Mouse (Mus musculus): ENCODE measurements at regions not wholly inside any gene's neighbourhood (a gene's known extent, or its start where the extent isn't known, plus 50 kb on each side); places are given as distances from the start of the nearest gene placed in this dataset.
"Not testable (repeated sequence)": the region's sequence is repeated elsewhere in the genome, so short reads cannot be mapped to it uniquely, and the experiment has no call there.

DNA sequence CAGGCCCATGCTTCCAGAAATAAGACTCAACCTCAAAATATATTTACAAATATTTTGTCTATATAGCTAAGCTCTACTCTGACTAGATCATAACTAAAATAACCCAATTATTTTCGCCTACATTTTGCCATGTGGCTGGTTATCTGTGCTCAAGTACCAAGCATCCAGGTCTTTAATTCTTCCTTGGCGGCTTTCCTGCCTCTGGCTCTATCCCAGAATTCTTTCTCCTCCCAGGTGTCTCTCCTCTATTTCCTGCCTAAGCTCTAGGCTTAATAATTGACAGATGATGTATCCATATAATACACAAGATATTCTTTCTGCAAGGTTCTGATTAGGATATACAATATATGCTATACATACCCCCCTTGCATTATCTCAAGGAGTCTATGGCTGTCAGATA lies 138.3 kb upstream of the Pou3f3 start:
- 82% methylated on average over 2 of the region's 2 CpGs for WGBS
- no peak overlapping the region for H3K4me2 ChIP-seq (replicated peaks)
- no peaks in the 10 kb centered on the region for H3K36me3 ChIP-seq
- no peak overlapping the region for H3K4me3 ChIP-seq (replicated peaks)
- H3K27me3 ChIP-seq (replicated peaks): no peaks in the 10 kb centered on the region
- H3K9me3 ChIP-seq: no peaks in the 10 kb centered on the region
- no peak for ATAC-seq
- H3K27ac ChIP-seq: no peak overlapping the region
- no peak overlapping the region for H3K9ac ChIP-seq
- no peaks in the 10 kb centered on the region for H3K4me1 ChIP-seq (replicated peaks)

DNA sequence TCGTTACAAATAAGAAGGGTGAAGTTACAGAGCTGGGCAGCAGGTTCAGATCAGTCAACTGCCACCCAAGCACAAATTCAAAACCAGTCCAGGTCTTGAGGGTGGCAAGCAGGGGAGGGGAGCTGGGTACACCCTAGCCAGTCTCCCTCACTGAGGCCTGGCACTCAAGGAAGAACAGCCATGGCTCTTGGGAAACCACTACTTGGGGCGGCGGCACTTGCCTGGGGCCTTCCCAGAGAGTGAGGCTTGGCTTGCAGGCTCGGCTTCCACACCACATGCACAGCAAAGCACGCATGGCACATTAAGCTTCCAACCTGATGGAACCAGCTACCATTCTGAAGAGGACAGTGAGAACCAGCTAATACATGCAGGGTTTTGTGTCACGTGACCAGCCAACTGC lies 127.9 kb upstream of the Pou3f3 start:
- WGBS: 88% methylated on average over 6 of the region's 6 CpGs
- H3K27me3 ChIP-seq (replicated peaks): no peaks in the 10 kb centered on the region
- H3K4me3 ChIP-seq (replicated peaks): no peak overlapping the region
- H3K9ac ChIP-seq: no peak overlapping the region
- no peaks in the 10 kb centered on the region for H3K36me3 ChIP-seq
- H3K9me3 ChIP-seq: no peaks in the 10 kb centered on the region
- no peak overlapping the region for H3K27ac ChIP-seq
- no peaks in the 10 kb centered on the region for H3K4me1 ChIP-seq (replicated peaks)
- ATAC-seq: no peak
- H3K4me2 ChIP-seq (replicated peaks): no peak overlapping the region

GRCm38 (mm10) chr1:42585191-42585590 lies 110.4 kb upstream of the Pou3f3 start:
- Histone ChIP-seq H3K4me3 (replicated peaks) (no peak overlapping the region), H3K36me3 (no peaks in the 10 kb centered on the region), H3K4me2 (replicated peaks) (no peak overlapping the region), H3K9me3 (no peaks in the 10 kb centered on the region), H3K27me3 (replicated peaks) (no peaks in the 10 kb centered on the region), H3K9ac (no peak overlapping the region), H3K4me1 (replicated peaks) (no peaks in the 10 kb centered on the region; the same call in 1 of the 2 replicates), H3K27ac (no peak overlapping the region)
- 87% methylated on average over 3 of the region's 3 CpGs for WGBS
- no peak for ATAC-seq

GRCm38 (mm10) chr1:42588499-42588898 lies 107.1 kb upstream of the Pou3f3 start:
- ATAC-seq: no peak
- Histone ChIP-seq H3K9me3 (no peaks in the 10 kb centered on the region), H3K36me3 (no peaks in the 10 kb centered on the region), H3K4me3 (replicated peaks) (no peak overlapping the region), H3K4me2 (replicated peaks) (no peak overlapping the region), H3K27ac (no peak overlapping the region), H3K9ac (no peak overlapping the region), H3K4me1 (replicated peaks) (no peaks in the 10 kb centered on the region; the same call in 1 of the 2 replicates), H3K27me3 (replicated peaks) (no peaks in the 10 kb centered on the region)
- WGBS: 33% methylated on average over 10 of the region's 10 CpGs

GRCm38 (mm10) chr1:42589442-42589841 lies 106.1 kb upstream of the Pou3f3 start:
- no peak overlapping the region for H3K4me3 ChIP-seq (replicated peaks)
- H3K4me2 ChIP-seq (replicated peaks): no peak overlapping the region
- no peaks in the 10 kb centered on the region; the same call in 1 of the 2 replicates for H3K4me1 ChIP-seq (replicated peaks)
- H3K9me3 ChIP-seq: no peaks in the 10 kb centered on the region
- 35% methylated on average over 7 of the region's 7 CpGs for WGBS
- no peaks in the 10 kb centered on the region for H3K27me3 ChIP-seq (replicated peaks)
- H3K9ac ChIP-seq: no peak overlapping the region
- H3K36me3 ChIP-seq: no peaks in the 10 kb centered on the region
- H3K27ac ChIP-seq: no peak overlapping the region
- peak; percentile 68 for ATAC-seq

GRCm38 (mm10) chr1:42591855-42592254 lies 103.7 kb upstream of the Pou3f3 start:
- Histone ChIP-seq H3K36me3 (no peaks in the 10 kb centered on the region), H3K9me3 (no peaks in the 10 kb centered on the region), H3K4me1 (replicated peaks) (no peaks in the 10 kb centered on the region; the same call in 1 of the 2 replicates), H3K9ac (no peak overlapping the region), H3K27me3 (replicated peaks) (no peaks in the 10 kb centered on the region), H3K27ac (no peak overlapping the region), H3K4me2 (replicated peaks) (no peak overlapping the region), H3K4me3 (replicated peaks) (no peak overlapping the region)
- ATAC-seq: no peak
- WGBS: 78% methylated on average over 1 of the region's 1 CpGs

- Histone ChIP-seq H3K4me1 (replicated peaks) (no peaks in the 10 kb centered on the region), H3K4me2 (replicated peaks) (no peak overlapping the region), H3K4me3 (replicated peaks) (no peak overlapping the region), H3K36me3 (no peaks in the 10 kb centered on the region), H3K9ac (no peak overlapping the region), H3K27ac (no peak overlapping the region), H3K27me3 (replicated peaks) (no peaks in the 10 kb centered on the region), H3K9me3 (no peaks in the 10 kb centered on the region)
- ATAC-seq: no peak
- WGBS: 86% methylated on average over 4 of the region's 4 CpGs
These were observed 98.5 kb upstream of the Pou3f3 start for GRCm38 (mm10) chr1:42597065-42597464.

DNA sequence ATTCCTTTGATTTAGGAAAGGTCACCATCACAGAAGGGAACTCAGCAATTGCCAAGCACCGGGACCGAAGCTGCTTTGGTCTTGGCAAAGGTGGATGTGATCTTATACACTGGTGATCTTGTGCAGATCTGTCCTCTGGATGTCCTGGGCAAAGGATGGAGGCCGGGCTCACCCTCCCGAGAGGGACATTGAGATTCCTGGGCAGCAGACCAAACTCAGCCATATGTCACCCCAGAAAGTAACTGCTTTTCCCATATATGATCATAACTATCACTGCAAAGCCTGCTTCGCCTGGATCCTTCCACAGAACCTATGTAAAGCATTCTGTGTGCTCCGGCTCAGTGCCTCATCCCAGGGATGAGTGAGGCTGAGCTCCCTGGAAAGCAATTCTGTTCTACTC lies 96.3 kb upstream of the Pou3f3 start:
- no peak for ATAC-seq
- H3K9ac ChIP-seq: no peak overlapping the region
- H3K36me3 ChIP-seq: no peaks in the 10 kb centered on the region
- H3K4me1 ChIP-seq (replicated peaks): no peaks in the 10 kb centered on the region
- H3K9me3 ChIP-seq: no peaks in the 10 kb centered on the region
- WGBS: 71% methylated on average over 6 of the region's 6 CpGs
- H3K4me3 ChIP-seq (replicated peaks): no peak overlapping the region
- H3K27ac ChIP-seq: no peak overlapping the region
- H3K4me2 ChIP-seq (replicated peaks): no peak overlapping the region
- H3K27me3 ChIP-seq (replicated peaks): no peaks in the 10 kb centered on the region

DNA sequence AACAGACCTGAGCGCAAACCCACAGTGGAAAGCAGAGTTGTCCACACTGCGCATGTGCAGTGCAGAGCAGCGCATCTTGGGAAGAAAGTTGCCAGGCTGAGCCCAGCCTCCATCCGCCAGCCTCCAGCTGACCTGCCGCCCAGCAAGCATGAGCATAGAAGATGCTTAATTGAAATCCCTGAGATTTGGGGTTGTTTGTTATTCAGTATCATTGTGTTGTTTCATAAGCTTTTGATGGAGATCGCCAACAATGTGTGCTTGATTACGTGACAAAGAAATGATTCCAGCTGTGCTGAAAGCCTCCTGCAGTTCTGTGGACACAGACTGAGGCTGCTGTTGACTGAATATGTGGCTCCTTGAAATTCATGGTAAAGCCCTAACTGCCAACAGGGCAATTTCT lies 89.3 kb upstream of the Pou3f3 start:
- H3K9ac ChIP-seq: no peak overlapping the region
- ATAC-seq: no peak

GRCm38 (mm10) chr1:42607466-42608043 lies 88.0 kb upstream of the Pou3f3 start:
- WGBS: 86% methylated on average over 4 of the region's 4 CpGs
- H3K4me3 ChIP-seq (replicated peaks); H3K9me3 ChIP-seq; H3K27me3 ChIP-seq (replicated peaks); H3K4me1 ChIP-seq (replicated peaks); H3K36me3 ChIP-seq; H3K4me2 ChIP-seq (replicated peaks); H3K27ac ChIP-seq; ATAC-seq; H3K9ac ChIP-seq: not testable (repeated sequence)

More for the DNA sequence above, 89.3 kb upstream of the Pou3f3 start:
- H3K9me3 ChIP-seq: no peaks in the 10 kb centered on the region
- H3K36me3 ChIP-seq: no peaks in the 10 kb centered on the region
- H3K4me1 ChIP-seq (replicated peaks): no peaks in the 10 kb centered on the region
- no peak overlapping the region for H3K27ac ChIP-seq
- WGBS: 92% methylated on average over 7 of the region's 7 CpGs
- no peak overlapping the region for H3K4me3 ChIP-seq (replicated peaks)
- no peak overlapping the region for H3K4me2 ChIP-seq (replicated peaks)
- no peaks in the 10 kb centered on the region for H3K27me3 ChIP-seq (replicated peaks)

DNA sequence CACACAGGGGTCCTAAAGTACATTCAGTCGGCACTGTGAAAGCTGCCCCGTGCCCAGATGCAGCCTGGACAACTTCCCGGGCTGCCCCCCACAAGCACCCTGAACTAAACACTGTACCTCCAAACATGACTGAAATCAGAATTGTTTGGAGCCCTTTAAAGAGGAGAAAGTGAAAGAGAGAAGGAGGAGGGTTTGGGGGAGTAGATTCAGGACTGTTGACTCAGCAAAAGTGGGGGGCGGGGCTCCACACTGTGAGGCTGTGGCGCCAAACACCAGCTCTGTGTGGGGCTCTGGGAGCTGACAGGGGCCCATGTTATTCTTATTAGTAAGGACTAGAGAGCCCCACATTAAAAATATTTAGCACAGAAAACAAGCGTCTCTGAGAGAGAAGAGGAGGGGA lies 71.8 kb upstream of the Pou3f3 start:
- Histone ChIP-seq H3K27me3 (replicated peaks) (no peaks in the 10 kb centered on the region), H3K9ac (no peak overlapping the region), H3K4me2 (replicated peaks) (no peak overlapping the region), H3K9me3 (no peaks in the 10 kb centered on the region), H3K36me3 (no peaks in the 10 kb centered on the region), H3K4me3 (replicated peaks) (no peak overlapping the region), H3K27ac (no peak overlapping the region), H3K4me1 (replicated peaks) (no peaks in the 10 kb centered on the region)
- no peak for ATAC-seq
- WGBS: 75% methylated on average over 6 of the region's 6 CpGs

DNA sequence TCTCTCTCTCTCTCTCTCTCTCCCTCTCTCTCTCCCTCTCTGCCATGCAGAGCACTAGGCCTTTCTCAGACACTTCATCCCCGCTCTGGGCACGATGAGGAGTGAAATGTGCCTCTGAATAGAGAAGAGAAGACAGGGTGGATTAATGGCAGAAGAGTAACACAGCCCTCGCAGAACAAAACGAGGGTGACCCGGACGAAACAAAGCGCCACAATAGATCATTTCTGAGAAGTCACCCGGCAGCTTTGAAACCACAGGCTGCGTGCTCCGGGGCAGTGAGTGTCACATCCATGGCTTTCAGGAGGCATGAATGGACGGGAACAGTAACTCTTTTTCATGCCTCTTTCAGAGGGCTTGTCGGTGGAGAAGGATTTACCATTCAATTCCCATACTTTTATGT lies 66.8 kb upstream of the Pou3f3 start:
- no peaks in the 10 kb centered on the region for H3K9me3 ChIP-seq
- peaks cover 3% of the 10 kb centered on the region; the same call in 1 of the 2 replicates for H3K4me1 ChIP-seq (replicated peaks)
- no peak overlapping the region for H3K4me3 ChIP-seq (replicated peaks)
- no peaks in the 10 kb centered on the region for H3K27me3 ChIP-seq (replicated peaks)
- H3K4me2 ChIP-seq (replicated peaks): no peak overlapping the region
- no peaks in the 10 kb centered on the region for H3K36me3 ChIP-seq
- WGBS: 52% methylated on average over 12 of the region's 12 CpGs
- no peak for ATAC-seq
- H3K9ac ChIP-seq: no peak overlapping the region
- H3K27ac ChIP-seq: no peak overlapping the region

DNA sequence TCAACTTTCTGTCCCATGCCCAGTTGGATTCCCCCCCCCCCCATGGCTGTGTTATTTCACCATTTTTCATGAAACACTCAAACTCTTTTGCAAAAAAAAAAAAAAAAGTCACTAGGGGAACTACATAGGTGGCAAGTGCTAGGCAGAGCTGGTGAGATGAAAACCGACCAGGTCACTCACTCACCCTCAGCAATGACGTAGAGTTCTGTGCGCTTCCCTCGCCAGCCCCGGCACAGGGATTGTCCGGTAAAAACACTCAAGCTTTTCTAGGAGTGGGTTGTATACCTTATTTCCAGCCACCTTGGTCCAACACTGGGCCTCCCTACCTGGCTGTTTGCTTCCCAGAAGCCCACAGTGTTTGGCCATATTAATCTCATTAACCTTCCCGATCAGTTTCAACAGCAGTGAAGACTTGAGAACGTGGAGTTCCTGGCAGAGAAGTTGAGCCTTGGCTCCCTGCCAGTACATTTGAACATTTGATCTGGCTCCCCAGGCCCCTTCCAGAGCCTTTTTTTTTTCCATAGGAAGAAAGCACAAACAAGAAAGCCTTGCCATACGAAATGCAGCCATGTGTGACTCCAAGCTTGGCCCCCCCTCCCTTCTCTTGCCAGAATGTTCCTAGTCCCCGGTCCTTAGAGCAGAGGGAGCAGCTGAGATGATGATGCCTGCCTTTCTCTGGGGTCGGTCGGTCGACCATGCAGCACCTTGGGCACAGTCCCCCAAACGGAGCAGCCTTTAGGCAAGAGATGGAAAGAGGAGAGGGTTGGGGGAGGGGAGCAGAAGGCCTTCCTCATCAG lies 65.9 kb upstream of the Pou3f3 start:
- 50% methylated on average over 14 of the region's 14 CpGs for WGBS
- no peaks in the 10 kb centered on the region for H3K27me3 ChIP-seq (replicated peaks)
- H3K36me3 ChIP-seq: no peaks in the 10 kb centered on the region
- H3K9me3 ChIP-seq: no peaks in the 10 kb centered on the region
- ATAC-seq: no peak
- H3K4me1 ChIP-seq (replicated peaks): peaks cover 3% of the 10 kb centered on the region; the same call in 1 of the 2 replicates
- no peak overlapping the region for H3K4me2 ChIP-seq (replicated peaks)
- H3K27ac ChIP-seq: no peak overlapping the region
- H3K9ac ChIP-seq: no peak overlapping the region
- no peak overlapping the region for H3K4me3 ChIP-seq (replicated peaks)

All from intestine, embryonic 15.5 days (tissue).